Mouse (Mus musculus) heart, postnatal 0 days (tissue): ENCODE data around the gene Stx8. TPM values are rescaled to one million over a fixed set of nuclear protein-coding genes. Genes with fewer than 3 reads are reported as not detected.
A peak's percentile ranks its signal among the peaks of the same experiment; 100 is the strongest.

ENCODE experiments used
- ATAC-seq: fragments of 200-750 bp; cut with Nextera tagmentation; 2 replicates; pipeline ENCODE4 v1.8.0; 2017; ENCODE audit warnings: low read depth, moderate number of reproducible peaks, moderate library complexity; ENCODE audit not compliant: insufficient read depth
- DNase-seq: peaks from one replicate; pipeline ENCODE4 v3.0.0-alpha.2; 2016; ENCODE audit warnings: low spot score
- H3K27ac ChIP-seq: fragments of 300-500 bp; sonication (generic); 2 replicates; pipeline ENCODE4 v1.5.1; 2014; ENCODE audit warnings: low read depth, mild to moderate bottlenecking
- H3K27me3 ChIP-seq: fragments of 300-500 bp; sonication (generic); 2 replicates; pipeline ENCODE4 v1.6.1; 2014; ENCODE audit warnings: low read length, mixed read lengths; ENCODE audit not compliant: control insufficient read depth, insufficient read depth
- H3K36me3 ChIP-seq: fragments of 300-500 bp; sonication (generic); replicated peaks from 2 replicates; pipeline ENCODE4 v1.6.1; 2014; ENCODE audit warnings: low read length, mixed read lengths; ENCODE audit not compliant: control insufficient read depth, insufficient read depth
- H3K4me1 ChIP-seq: fragments of 300-500 bp; sonication (generic); 2 replicates; pipeline ENCODE4 v1.6.1; 2014; ENCODE audit warnings: antibody characterized with exemption; ENCODE audit not compliant: control insufficient read depth, insufficient read depth
- H3K4me2 ChIP-seq: fragments of 300-500 bp; sonication (generic); 2 replicates; pipeline ENCODE4 v1.6.1; 2014; ENCODE audit warnings: low read depth, mild to moderate bottlenecking, low read length, moderate library complexity
- H3K4me3 ChIP-seq: fragments of 300-500 bp; sonication (generic); 2 replicates; pipeline ENCODE4 v1.5.1; 2014; ENCODE audit warnings: low read depth, low read length
- H3K9ac ChIP-seq: fragments of 300-500 bp; sonication (generic); replicated peaks from 2 replicates; pipeline ENCODE4 v1.6.1; 2014; ENCODE audit warnings: low read depth, low read length, mixed read lengths
- H3K9me3 ChIP-seq: fragments of 300-500 bp; sonication (generic); replicated peaks from 2 replicates; pipeline ENCODE4 v1.6.1; 2016; ENCODE audit warnings: low read length; ENCODE audit not compliant: control insufficient read depth
- CTCF ChIP-seq: IDR thresholded peaks from 2 replicates; pipeline ENCODE4 v1.5.1; 2016; ENCODE audit warnings: antibody characterized with exemption, control low read depth, low read depth
- EP300 ChIP-seq: IDR thresholded peaks from 2 replicates; pipeline ENCODE4 v1.6.1; 2016; ENCODE audit warnings: antibody characterized with exemption, low read depth
- WGBS: fragments of 180-500 bp; shearing (Covaris S2); extraction: QIAGEN DNeasy Blood & Tissue Kit; methylation state at CpG from one replicate; pipeline ENCODE4 v1.1.7; 2014; 5-methylcytosine and 5-hydroxymethylcytosine counted together
- polyA plus RNA-seq: library from polyadenylated mRNA; unstranded; fragments of >200 nt; fragmentation: Nextera tagmentation; extraction: Ambion mirVana; gene quantifications from 2 replicates; pipeline ENCODE4 v1.2.1, GENCODE M21; 2015
- total RNA-seq: library from RNA; depleted of rRNA; stranded (reverse); fragments of >200 nt; gene quantifications from 2 replicates; pipeline ENCODE4 v1.2.3, GENCODE M21; 2014; ENCODE audit warnings: low replicate concordance; rRNA removed

The Stx8 gene
- total RNA-seq (4.8 and 15.9 TPM in 2 replicates), polyA plus RNA-seq (66.5 and 69.0 TPM in 2 replicates)

DNA sequence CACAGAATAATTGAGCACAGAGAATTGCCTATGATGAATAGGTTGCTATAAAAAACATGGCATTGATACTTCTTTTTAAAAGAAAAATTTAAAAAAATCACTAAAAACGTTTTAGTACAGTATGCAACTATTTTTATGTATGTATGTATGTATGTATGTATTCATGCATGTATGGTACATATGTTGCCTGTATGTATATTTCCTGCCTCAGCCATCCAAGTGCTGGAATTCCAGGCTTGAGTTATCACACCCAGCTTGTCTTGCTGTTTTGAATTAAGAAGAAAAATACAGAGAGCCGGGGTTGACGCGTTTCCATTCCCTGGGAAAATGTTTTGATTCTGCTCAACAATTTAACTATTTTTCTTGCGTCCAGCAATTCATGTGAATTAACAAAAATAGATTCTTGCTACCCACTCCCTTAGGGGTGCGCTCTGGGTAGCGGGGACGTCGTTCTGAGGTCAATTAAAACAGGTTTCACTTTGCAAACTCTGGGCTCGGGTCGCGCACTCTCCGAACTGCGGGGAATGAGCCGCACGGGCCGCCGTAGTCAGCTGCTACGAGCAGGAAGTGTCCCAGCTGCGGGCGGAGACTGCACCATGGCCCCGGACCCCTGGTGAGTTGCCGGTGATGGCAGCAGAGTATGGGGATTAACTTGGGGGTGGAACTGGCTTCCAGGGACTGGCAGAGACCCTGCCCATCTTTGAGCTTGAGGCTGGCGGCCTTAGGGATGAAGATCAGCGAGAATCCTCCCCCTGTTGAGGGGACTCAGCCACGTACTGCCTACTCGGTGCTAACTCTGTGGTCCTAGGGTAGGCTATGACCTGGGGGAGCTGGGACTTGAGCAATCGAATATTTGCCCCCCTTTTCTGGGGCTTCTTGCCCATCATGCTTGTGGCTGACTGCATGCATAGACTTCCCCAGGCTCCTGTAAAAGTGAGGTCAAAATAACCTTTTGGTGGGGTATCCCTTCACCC is at the start of gene Stx8:
Gene Stx8, plus strand, starts transcription at position 289 of the 974 bp plus-strand sequence.
- DNase-seq (peak; percentile 83), ATAC-seq (peak; percentile 83)
- H3K9me3 ChIP-seq, result no peaks in the 10 kb centered on the region
- H3K36me3 ChIP-seq, result peaks cover 15% of the 10 kb centered on the region
- peak within 1 kb of the TSS; percentile 93 for H3K9ac ChIP-seq
- H3K27ac ChIP-seq, result peak within 1 kb of the TSS; percentile 67
- H3K27me3 ChIP-seq, result no peaks in the 10 kb centered on the region
- H3K4me2 ChIP-seq, result peak within 1 kb of the TSS; percentile 94
- H3K4me3 ChIP-seq, result peak within 1 kb of the TSS; percentile 96
- TF ChIP-seq CTCF (no peak), EP300 (no peak)
- peaks cover 10% of the 10 kb centered on the region; the same call in 1 of the 2 replicates for H3K4me1 ChIP-seq
- WGBS, result under 1% methylated on average over 28 of the region's 28 CpGs

DNA sequence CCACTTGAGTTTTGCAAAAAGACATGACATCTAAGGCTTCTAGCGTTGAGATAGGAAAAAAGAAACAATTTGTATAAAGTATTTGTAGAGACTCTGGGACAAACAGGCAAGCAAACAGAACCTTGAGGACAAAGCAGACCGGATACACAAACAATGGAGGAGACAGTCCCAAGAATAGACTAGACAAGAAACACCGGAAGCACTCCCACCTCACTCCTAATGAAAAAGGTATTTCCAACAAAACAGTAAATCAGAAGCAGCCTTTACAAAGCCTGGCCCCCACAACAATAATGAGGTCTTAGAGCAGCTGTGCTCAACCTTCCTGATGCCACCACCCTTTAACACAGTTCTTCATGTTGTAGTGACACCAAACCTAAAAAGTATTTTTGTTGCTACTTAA is 48.9 kb upstream of the Stx8 start:
- no peak overlapping the region for H3K4me3 ChIP-seq
- no peak for ATAC-seq
- no peak overlapping the region for H3K4me2 ChIP-seq
- H3K9ac ChIP-seq, result no peak overlapping the region
- peak overlapping the region; percentile 63 for H3K27ac ChIP-seq
- TF ChIP-seq EP300, result no peak
- no peak for TF ChIP-seq CTCF
- H3K36me3 ChIP-seq, result no peaks in the 10 kb centered on the region
- 0 out of 2 replicates have a peak, but pooled peaks cover 11% of the 10 kb centered on the region for H3K4me1 ChIP-seq
- no peaks in the 10 kb centered on the region for H3K9me3 ChIP-seq
- 72% methylated on average over 3 of the region's 3 CpGs for WGBS
- no peak for DNase-seq
- H3K27me3 ChIP-seq, result no peaks in the 10 kb centered on the region

DNA sequence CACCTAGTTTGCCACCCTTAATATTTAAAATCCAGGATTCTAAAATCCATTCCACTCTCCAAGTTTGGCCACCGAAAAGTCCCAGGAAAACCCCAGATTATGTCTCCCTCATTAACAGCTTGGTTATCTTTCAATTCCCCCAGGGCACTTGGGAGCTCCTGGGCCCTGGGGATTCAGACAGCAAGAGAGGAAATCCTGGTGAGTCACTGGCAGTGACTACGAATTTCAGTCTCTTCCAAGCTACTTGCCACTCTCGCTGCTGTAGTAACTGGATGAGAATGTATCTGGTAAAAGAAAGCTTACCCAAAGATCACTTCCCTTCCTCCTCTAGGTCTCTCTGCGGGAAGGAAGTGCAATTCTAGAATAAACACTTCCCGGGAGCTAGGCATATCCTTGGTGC is 46.4 kb upstream of the Stx8 start:
- no peak for TF ChIP-seq EP300
- TF ChIP-seq CTCF, result no peak
- Histone ChIP-seq H3K9ac (no peak overlapping the region), H3K36me3 (no peaks in the 10 kb centered on the region), H3K4me2 (peak overlapping the region; percentile 94; the same call in 1 of the 2 replicates), H3K4me3 (no peak overlapping the region), H3K4me1 (0 out of 2 replicates have a peak, but pooled peaks cover 3% of the 10 kb centered on the region), H3K9me3 (no peaks in the 10 kb centered on the region), H3K27ac (0 out of 2 replicates have a peak overlapping the region, but pooled peaks have one; percentile 13), H3K27me3 (no peaks in the 10 kb centered on the region)
- ATAC-seq, result no peak
- 54% methylated on average over 5 of the region's 5 CpGs for WGBS
- DNase-seq, result no peak

DNA sequence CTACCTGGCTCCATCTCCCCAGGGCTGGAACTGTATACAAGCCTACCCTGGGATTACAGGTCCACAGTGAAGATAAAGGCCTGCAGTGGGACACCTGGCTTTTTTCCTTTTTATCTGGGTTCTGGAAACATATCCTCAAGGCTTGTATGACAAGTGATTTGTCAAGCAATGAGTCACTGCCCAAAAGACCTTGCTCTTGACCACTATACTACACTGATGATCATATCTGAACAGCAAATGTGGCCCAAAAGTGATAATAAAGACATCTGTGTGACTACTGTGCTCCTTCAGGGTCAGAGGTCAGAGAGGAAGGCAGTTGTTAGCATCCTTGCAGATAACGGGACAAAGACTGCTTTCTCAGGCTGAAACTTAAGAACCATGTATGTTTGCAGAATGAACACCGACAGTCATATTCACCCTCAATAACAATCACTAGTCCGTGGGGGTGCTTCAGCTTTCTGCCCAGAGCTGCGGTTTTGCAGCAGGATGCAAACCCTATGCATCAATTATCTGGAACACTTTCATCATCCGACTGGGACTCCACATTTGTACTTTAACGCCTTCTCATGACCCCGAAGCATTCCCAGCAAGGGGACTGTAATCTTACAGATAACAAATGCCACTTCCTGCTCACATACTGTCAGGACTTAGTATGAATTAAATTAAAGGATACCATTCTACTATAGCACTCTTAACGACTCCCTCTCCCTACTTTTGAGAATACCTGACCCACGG is 45.6 kb upstream of the Stx8 start:
- ATAC-seq, result no peak
- DNase-seq, result no peak
- no peak overlapping the region for H3K9ac ChIP-seq

More for the DNA sequence above, 45.6 kb upstream of the Stx8 start:
- 0 out of 2 replicates have a peak, but pooled peaks cover 3% of the 10 kb centered on the region for H3K4me1 ChIP-seq
- H3K27ac ChIP-seq, result 0 out of 2 replicates have a peak overlapping the region, but pooled peaks have one; percentile 83
- no peaks in the 10 kb centered on the region for H3K27me3 ChIP-seq
- H3K4me2 ChIP-seq, result peak overlapping the region; percentile 94
- TF ChIP-seq CTCF (no peak), EP300 (no peak)
- H3K36me3 ChIP-seq, result no peaks in the 10 kb centered on the region
- 44% methylated on average over 9 of the region's 9 CpGs for WGBS
- H3K4me3 ChIP-seq, result peak overlapping the region; percentile 71
- no peaks in the 10 kb centered on the region for H3K9me3 ChIP-seq
